ENCODE assay signal across 9 mouse cellular contexts in genomic region chr2:85561187-85561586, GRCm38 (mm10). TPM values are rescaled to one million over a fixed set of nuclear protein-coding genes. Genes with fewer than 3 reads are reported as not detected.
DNase-seq lines count a peak whose midpoint lies in the region; ATAC-seq and TF ChIP-seq lines count a peak whose summit lies in the region.
"Had no signal": no experiment of that assay in that cellular context is flagged by ENCODE, and none has a peak within 500 bp of the region (broad histone marks: within the 10 kb centered on the region; RNA-seq: fewer than 3 reads in every experiment).

No protein-coding gene starts in this region.

- no peak overlapping the region for H3K4me2 ChIP-seq in heart, postnatal 0 days (ENCODE audit: low read depth, low read length)
- no peak overlapping the region for H3K4me2 ChIP-seq in heart, embryonic 12.5 days
- H3K4me2 ChIP-seq in hindbrain, postnatal 0 days (ENCODE audit: low read depth, low read length), result no peak overlapping the region

- H3K4me1 ChIP-seq in heart, postnatal 0 days (ENCODE audit: control insufficient read depth, insufficient read depth), result no peaks in the 10 kb centered on the region
- no peaks in the 10 kb centered on the region for H3K4me1 ChIP-seq in heart, embryonic 12.5 days (replicated peaks)
- no peaks in the 10 kb centered on the region for H3K4me1 ChIP-seq in hindbrain, postnatal 0 days (ENCODE audit: insufficient read depth, low read length)

- H3K27me3 ChIP-seq in heart, postnatal 0 days (ENCODE audit: control insufficient read depth, insufficient read depth, low read length), result no peaks in the 10 kb centered on the region
- no peaks in the 10 kb centered on the region for H3K27me3 ChIP-seq in heart, embryonic 12.5 days (replicated peaks)
- H3K27me3 ChIP-seq in hindbrain, postnatal 0 days (ENCODE audit: insufficient read depth, low read length), result no peaks in the 10 kb centered on the region

- 18% methylated on average over 4 of the region's 4 CpGs for WGBS in heart, postnatal 0 days
- WGBS in heart, embryonic 12.5 days, result 20% methylated on average over 4 of the region's 4 CpGs
- 18% methylated on average over 4 of the region's 4 CpGs for WGBS in hindbrain, postnatal 0 days

- H3K27ac ChIP-seq in heart, postnatal 0 days (ENCODE audit: low read depth), result no peak overlapping the region
- no peak overlapping the region for H3K27ac ChIP-seq in heart, embryonic 12.5 days (ENCODE audit: poor library complexity, severe bottlenecking)
- H3K27ac ChIP-seq in hindbrain, postnatal 0 days, result no peak overlapping the region

- H3K4me3 ChIP-seq in heart, postnatal 0 days (ENCODE audit: low read depth, low read length), result no peak overlapping the region
- H3K4me3 ChIP-seq in heart, embryonic 12.5 days, result no peak overlapping the region
- no peak overlapping the region for H3K4me3 ChIP-seq in hindbrain, postnatal 0 days (ENCODE audit: low read length)

- DNase-seq in heart, postnatal 0 days (ENCODE audit: low spot score), result peak; percentile 51
- peak; percentile 45 for DNase-seq in Muller cell, postnatal 12 days (ENCODE audit: inconsistent ontology term)
- DNase-seq in embryo, embryonic 9.5 days (ENCODE audit: extremely low spot score), result peak; percentile 34
- DNase-seq in hindbrain, postnatal 0 days (ENCODE audit: low spot score), result peak; percentile 77
- peak; percentile 58 to 66 for DNase-seq in left cerebral cortex, postnatal 25 days (ENCODE audit: low spot score in 2 of 2)
- peak; percentile 81 for DNase-seq in retina, embryonic 14.5 days (ENCODE audit: low spot score)
- no peak for DNase-seq in gastrocnemius, postnatal 25 days

- peak; percentile 83 for TF ChIP-seq CTCF in heart, postnatal 0 days (IDR thresholded peaks at IDR 0.05; ENCODE audit: low read depth)
- TF ChIP-seq CTCF in hindbrain, postnatal 0 days (IDR thresholded peaks at IDR 0.05; ENCODE audit: low read depth), result peak; percentile 90

- intact Hi-C loops in left cerebral cortex, postnatal 25 days (cut with DNase I), result loop anchor here (1.0 to 2.0 kb wide), 2 partner anchors 314 to 438 kb away; no protein-coding TSS in a partner anchor

- ATAC-seq in heart, postnatal 0 days (ENCODE audit: insufficient read depth, low read depth), result no peak
- ATAC-seq in heart, embryonic 12.5 days (ENCODE audit: insufficient number of reproducible peaks, low FRiP score), result no peak
- peak; percentile 72; the same call in 1 of the 2 replicates for ATAC-seq in hindbrain, postnatal 0 days

- TF ChIP-seq EP300 in heart, postnatal 0 days (IDR thresholded peaks at IDR 0.05; ENCODE audit: low read depth), result no peak

- H3K9ac ChIP-seq in heart, postnatal 0 days (replicated peaks; ENCODE audit: low read depth, low read length), result no peak overlapping the region
- H3K9ac ChIP-seq in heart, embryonic 12.5 days, result no peak overlapping the region
- no peak overlapping the region for H3K9ac ChIP-seq in hindbrain, postnatal 0 days (replicated peaks; ENCODE audit: low read length)

- H3K9me3 ChIP-seq in heart, postnatal 0 days (replicated peaks; ENCODE audit: control insufficient read depth, low read length), result no peaks in the 10 kb centered on the region
- H3K9me3 ChIP-seq in heart, embryonic 12.5 days (replicated peaks), result no peaks in the 10 kb centered on the region
- no peaks in the 10 kb centered on the region for H3K9me3 ChIP-seq in hindbrain, postnatal 0 days (ENCODE audit: low read length)

- H3K36me3 ChIP-seq in heart, postnatal 0 days (replicated peaks; ENCODE audit: control insufficient read depth, insufficient read depth, low read length), result no peaks in the 10 kb centered on the region
- no peaks in the 10 kb centered on the region for H3K36me3 ChIP-seq in heart, embryonic 12.5 days
- H3K36me3 ChIP-seq in hindbrain, postnatal 0 days (ENCODE audit: insufficient read depth, low read length), result no peaks in the 10 kb centered on the region

RNA-seq across cellular contexts. Expression of gene Olfr996, which starts 17.8 kb away (rescaled TPM):
- not detected in 2 replicates for total RNA-seq in heart, postnatal 0 days (2014; rRNA removed; ENCODE audit: low replicate concordance)
- not detected in 2 replicates for polyA plus RNA-seq in heart, postnatal 0 days (2015; fragmentation: Nextera tagmentation; extraction: Ambion mirVana)
- polyA plus RNA-seq in heart, embryonic 12.5 days (2016; fragmentation: Nextera tagmentation; extraction: Ambion mirVana), result not detected in 2 replicates
- not detected in 2 replicates for total RNA-seq in hindbrain, postnatal 0 days (2014; rRNA removed)
- polyA plus RNA-seq in hindbrain, postnatal 0 days (2015; fragmentation: Nextera tagmentation; extraction: Ambion mirVana), result not detected in 2 replicates
- total RNA-seq in left cerebral cortex, postnatal 25 days (2021), result not detected
- not detected for total RNA-seq in gastrocnemius, postnatal 25 days (2021)
- polyA plus RNA-seq: lung, embryonic 16.5 days had no signal

RNA-seq across cellular contexts. Expression of gene Olfr998, which starts 27.6 kb away (rescaled TPM):
- total RNA-seq in heart, postnatal 0 days (2014; rRNA removed; ENCODE audit: low replicate concordance), result not detected in 2 replicates
- not detected in 2 replicates for polyA plus RNA-seq in heart, postnatal 0 days (2015; fragmentation: Nextera tagmentation; extraction: Ambion mirVana)
- not detected in 2 replicates for polyA plus RNA-seq in heart, embryonic 12.5 days (2016; fragmentation: Nextera tagmentation; extraction: Ambion mirVana)
- not detected in 2 replicates for total RNA-seq in hindbrain, postnatal 0 days (2014; rRNA removed)
- not detected in 2 replicates for polyA plus RNA-seq in hindbrain, postnatal 0 days (2015; fragmentation: Nextera tagmentation; extraction: Ambion mirVana)
- not detected for total RNA-seq in left cerebral cortex, postnatal 25 days (2021)
- total RNA-seq in gastrocnemius, postnatal 25 days (2021), result not detected
- polyA plus RNA-seq: lung, embryonic 16.5 days had no signal

RNA-seq across cellular contexts. Expression of gene 4833423E24Rik, which starts 42.4 kb away (rescaled TPM):
- total RNA-seq in heart, postnatal 0 days (2014; rRNA removed; ENCODE audit: low replicate concordance), result not detected in 2 replicates
- not detected in 2 replicates for polyA plus RNA-seq in heart, postnatal 0 days (2015; fragmentation: Nextera tagmentation; extraction: Ambion mirVana)
- not detected in 2 replicates for polyA plus RNA-seq in heart, embryonic 12.5 days (2016; fragmentation: Nextera tagmentation; extraction: Ambion mirVana)
- 0.29 TPM in 1 of 2 replicates, not detected in the other for total RNA-seq in hindbrain, postnatal 0 days (2014; rRNA removed)
- 0.23 and 0.79 TPM in 2 replicates for polyA plus RNA-seq in hindbrain, postnatal 0 days (2015; fragmentation: Nextera tagmentation; extraction: Ambion mirVana)
- total RNA-seq in left cerebral cortex, postnatal 25 days (2021), result under 1 TPM in 1 of 2 experiments, not detected in 1; 0.30 TPM
- total RNA-seq in gastrocnemius, postnatal 25 days (2021), result not detected

RNA-seq across cellular contexts. Expression of gene Olfr1000, which starts 50.5 kb away (rescaled TPM):
- not detected in 2 replicates for total RNA-seq in heart, postnatal 0 days (2014; rRNA removed; ENCODE audit: low replicate concordance)
- not detected in 2 replicates for polyA plus RNA-seq in heart, postnatal 0 days (2015; fragmentation: Nextera tagmentation; extraction: Ambion mirVana)
- polyA plus RNA-seq in heart, embryonic 12.5 days (2016; fragmentation: Nextera tagmentation; extraction: Ambion mirVana), result not detected in 2 replicates
- not detected in 2 replicates for total RNA-seq in hindbrain, postnatal 0 days (2014; rRNA removed)
- polyA plus RNA-seq in hindbrain, postnatal 0 days (2015; fragmentation: Nextera tagmentation; extraction: Ambion mirVana), result not detected in 2 replicates
- total RNA-seq in left cerebral cortex, postnatal 25 days (2021), result not detected
- total RNA-seq in gastrocnemius, postnatal 25 days (2021), result not detected
- polyA plus RNA-seq: lung, embryonic 16.5 days had no signal
